Mouse (Mus musculus): ENCODE results near the gene Pde6h.
"Not testable (repeated sequence)": the region's sequence is repeated elsewhere in the genome, so short reads cannot be mapped to it uniquely, and the experiment has no call there.

Pde6h gene

DNA sequence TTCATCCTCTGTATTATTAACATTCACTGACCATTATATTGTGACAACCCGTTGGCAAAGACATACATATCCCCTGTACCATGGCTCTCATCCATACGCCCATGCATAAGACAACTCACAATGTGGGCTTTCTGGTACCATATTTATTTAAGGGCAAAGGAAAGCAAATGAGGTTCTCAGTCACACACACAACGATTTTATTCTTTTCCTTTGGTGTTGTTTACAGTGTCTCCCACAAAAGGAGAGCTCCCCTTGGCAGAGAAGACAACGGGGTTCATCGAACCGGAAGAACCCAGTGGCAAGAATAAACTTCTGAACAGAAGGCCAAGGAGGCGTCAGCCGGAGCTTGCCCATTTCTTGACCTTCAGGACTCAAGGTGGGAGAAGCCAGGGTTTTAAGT lies at the start of gene Pde6h:
Gene Pde6h (plus strand): TSS at position 301 of the 400 bp plus-strand sequence.
- no peak for DNase-seq

- DNase-seq, result no peak
Observed at GRCm38 (mm10) chr6:136874599-136874998, 49.0 kb upstream of the Pde6h start.

DNA sequence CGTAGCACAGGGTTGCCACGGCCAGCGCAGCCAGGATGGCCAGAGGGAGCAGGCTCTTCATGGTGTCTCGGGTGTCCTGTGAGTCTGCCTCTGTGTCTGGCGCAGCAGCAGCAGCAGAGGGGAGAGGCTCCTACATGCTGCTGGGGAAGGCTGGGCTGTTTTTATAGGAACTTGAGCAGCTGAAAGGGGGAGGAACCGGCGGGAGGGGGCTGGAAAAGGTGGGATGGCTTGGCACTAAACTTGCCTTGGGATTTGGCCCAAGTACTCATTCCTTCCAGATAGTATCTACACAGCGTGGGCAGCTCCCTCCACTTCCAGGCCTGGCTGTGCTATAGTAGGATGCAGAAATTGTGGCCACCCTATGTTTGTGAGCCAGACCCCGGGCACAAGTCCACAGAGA lies 48.0 kb upstream of the Pde6h start, which contains the start of gene Mgp:
Gene Mgp (minus strand): TSS at position 154 of the 400 bp plus-strand sequence.
- DNase-seq, result no peak

DNA sequence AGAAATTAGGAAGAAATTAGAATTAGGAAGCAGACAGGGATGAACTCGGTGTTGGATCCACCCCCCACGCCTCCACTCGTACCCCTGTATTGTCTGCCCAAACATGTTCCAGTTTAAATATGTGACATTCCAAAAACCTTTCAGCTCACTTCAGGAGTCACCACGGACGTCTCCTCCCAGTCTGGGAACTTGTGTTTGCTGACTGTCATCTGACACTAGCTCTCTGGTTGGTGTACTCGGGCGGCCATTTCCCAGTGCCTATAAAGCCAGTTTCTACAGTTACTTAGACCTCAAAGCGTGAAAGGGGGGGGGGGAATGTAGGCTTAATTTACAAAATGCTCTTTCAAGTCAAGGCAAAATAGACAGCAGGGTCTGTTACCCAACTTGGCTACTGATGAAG lies 42.0 kb upstream of the Pde6h start:
- no peak for DNase-seq

DNA sequence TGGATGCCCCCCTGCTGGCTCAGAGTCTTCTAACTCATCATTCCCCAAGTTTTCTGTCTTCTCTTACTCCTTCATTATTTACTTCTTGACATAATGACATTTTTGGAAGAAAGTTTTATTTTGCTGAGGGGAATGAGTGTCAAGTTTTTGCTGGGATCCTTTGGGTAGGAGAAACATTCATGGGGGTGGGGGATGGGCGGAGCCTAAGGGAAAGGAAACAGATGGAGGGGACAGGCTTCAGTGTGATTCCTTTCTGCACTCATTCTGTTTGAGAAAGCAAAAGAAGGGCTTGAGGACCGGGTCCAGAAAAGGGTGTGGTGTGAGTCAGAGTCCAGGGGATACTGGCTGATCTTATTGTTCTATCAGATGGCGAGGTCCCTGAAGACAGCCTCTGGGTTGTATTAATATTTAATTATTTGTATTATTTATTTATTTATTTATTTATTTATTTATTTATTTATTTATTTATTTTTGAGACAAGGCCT lies 40.2 kb upstream of the Pde6h start:
- no peak for DNase-seq

DNA sequence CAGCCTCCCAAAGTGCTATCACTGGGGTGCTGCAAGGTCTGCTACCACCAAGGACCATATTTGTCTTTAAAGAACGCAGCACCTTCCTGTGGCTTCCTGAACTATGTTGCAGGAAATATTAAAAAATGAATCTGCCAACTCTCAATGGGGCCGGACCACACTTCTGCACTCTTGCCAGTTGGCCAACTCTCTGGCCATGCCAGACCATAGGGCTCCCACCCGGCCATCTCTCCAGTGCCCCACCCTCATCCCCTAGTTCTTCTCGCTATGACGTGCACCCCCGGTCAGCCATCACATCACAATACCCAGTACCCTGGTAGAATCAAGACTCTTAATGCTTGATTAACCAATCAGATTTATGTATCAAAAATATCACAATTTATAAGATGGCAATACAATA lies 39.7 kb upstream of the Pde6h start:
- no peak for DNase-seq

DNA sequence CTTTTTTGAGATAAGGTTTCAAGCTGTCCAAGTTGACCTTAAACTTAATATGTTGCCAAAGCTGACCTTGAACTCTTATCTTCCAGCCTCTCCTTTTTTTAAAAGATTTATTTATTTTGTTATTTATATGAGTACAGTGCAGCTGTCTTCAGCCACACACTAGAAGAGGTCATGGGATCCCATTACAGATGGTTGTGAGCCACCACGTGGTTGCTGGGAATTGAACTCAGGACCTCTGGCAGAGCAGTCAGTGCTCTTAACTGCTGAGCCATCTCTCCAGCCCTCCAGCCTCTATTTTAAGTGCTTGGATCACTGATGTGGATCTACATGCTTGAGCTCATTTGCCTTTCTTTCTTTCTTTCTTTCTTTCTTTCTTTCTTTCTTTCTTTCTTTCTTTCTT lies 38.9 kb upstream of the Pde6h start:
- DNase-seq, result not testable (repeated sequence)

GRCm38 (mm10) chr6:136887854-136888253 lies 35.8 kb upstream of the Pde6h start:
- DNase-seq, result no peak

DNA sequence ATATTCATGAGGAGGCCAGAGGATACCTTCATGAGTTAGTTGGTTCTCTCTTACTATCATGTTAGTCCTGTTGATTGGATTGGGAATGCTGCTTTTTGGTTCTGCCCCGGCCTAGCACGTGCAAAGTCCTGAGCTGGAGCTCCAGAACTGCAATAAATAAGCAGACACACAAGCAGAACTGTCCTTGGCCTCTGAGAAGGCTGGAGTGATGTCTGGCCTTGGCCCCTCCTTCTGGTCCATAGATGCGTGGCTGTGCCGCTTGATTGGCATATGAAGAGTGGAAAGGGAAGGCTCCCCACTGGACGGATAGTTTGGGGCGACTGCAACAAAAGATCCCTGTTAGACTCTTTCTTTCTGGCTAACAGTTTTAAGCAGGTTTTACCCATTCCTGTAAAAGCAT lies 34.6 kb upstream of the Pde6h start:
- DNase-seq, result no peak

- no peak for DNase-seq
Observed at GRCm38 (mm10) chr6:136889554-136889953, 34.1 kb upstream of the Pde6h start.

GRCm38 (mm10) chr6:136892002-136892401 lies 31.6 kb upstream of the Pde6h start:
- DNase-seq, result no peak

GRCm38 (mm10) chr6:136894532-136895339 lies 28.9 kb upstream of the Pde6h start:
- DNase-seq, result no peak

DNA sequence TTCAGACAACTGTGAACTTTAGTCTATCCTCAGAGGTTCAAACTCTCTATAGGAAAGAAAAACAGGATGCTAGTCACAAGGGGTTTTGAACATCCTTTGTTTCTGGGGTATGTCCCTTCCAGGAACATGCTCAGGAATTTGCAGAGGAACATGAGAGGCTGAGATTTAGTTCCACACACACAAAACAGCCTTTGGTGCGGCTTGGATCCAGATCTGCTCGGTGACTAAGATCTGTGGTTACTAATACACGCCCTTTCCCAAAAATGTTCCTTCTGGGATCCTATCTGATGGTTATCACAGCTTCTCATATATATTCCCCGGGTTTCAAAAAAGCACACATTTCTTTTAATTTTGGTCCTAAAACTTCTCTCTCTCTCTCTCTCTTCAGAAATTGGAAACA lies 25.8 kb upstream of the Pde6h start:
- DNase-seq, result no peak

- no peak for DNase-seq
Observed at GRCm38 (mm10) chr6:136898222-136898621, 25.4 kb upstream of the Pde6h start.

DNA sequence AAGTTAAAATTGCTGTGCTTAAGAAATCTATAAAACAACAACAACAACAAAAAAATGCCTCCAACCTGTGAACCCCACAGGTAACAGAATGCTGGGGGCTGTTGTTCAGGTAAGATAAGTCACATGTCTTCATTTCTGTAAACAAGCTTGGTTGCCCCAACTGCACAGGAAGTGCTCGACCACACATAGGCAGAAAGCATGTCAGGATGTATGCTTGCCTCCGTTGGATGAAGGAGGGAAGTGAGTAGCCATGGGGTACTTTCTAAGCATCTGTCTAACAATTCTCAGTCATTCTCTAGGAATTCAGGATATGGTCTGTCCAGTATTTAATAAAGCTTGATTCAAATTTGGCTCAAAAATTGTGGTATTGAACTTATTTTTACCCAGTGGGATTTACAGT lies 24.7 kb upstream of the Pde6h start:
- no peak for DNase-seq

- no peak for DNase-seq
Observed at GRCm38 (mm10) chr6:136900369-136901009, 23.1 kb upstream of the Pde6h start.

- no peak for DNase-seq
Observed at GRCm38 (mm10) chr6:136901010-136901409, 22.6 kb upstream of the Pde6h start.

DNA sequence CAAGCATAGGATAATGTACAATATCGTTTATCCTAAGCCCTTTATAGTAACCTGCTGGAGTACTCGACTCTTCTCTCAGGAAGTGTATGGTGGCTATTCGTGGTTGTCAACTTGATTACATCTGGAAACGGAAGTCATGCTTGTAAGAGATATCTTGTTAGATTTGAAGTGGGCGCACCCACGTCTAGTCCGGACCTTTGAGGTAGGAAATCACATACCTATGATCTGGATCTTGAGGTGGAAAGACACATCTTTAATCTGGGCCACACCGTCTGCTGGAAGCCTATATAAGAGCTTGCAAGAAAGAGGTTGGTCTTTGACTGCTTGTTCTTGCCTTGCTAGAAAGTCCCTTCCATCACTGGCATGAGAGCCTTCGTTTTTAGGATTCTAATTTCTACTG lies 21.1 kb upstream of the Pde6h start:
- no peak for DNase-seq

DNA sequence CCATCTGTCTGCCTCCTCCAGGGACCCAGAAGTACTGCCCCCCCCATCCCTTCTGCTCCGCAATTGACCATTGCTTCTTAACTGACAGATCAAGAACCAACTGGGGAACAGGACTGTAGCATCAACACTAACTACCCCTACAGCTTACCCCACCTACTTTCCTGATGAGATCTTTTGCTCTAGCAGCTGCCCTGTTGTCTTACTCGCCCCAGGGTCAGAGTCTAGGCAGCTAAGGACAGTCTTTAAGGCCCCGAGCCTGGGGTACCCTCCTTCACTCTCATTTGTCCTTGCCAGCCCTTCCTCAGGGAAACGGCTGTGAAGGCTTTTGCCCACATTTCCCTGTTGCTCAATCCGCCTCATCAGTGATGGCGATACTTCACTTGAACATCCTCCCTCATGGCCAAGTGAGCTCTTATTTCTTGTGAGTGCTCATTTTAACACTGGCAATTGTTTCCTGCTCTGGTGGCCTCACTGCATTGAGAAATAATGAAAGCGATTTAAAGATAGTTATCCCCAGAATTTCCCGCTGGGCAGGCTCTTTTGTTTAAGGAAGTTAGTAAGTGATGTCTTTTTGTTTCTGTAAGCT lies 19.7 kb upstream of the Pde6h start:
- no peak for DNase-seq

DNA sequence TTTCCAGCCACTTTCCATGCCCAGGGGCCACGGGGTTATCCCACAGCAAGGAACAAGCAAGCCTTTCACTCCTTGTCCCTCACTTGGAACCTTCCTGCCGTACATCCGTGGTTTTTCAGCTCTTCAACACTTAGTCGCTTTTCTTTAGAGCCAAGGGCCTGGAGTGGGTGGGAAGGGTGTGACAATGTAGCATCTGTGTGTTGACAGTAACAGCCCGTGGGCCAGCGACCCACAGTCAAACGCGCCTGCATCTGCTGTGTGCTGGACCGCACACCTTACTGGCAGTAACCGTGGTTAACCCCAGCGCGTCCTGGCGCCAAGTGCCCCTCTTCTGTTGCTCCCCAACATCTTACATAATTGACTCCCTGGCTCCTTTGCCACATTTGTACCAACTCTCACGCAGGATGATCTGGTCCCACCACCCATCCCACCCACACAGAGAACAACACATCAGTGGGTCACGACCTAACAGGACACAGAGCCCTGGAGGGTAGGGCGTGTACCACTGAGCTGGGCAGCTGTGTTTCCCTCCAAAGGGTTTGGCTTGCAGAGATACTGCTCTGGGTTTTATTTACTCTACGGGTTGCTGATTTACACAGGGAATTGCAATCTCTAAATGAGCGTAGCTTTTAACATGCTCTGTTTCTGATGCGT lies 17.2 kb upstream of the Pde6h start:
- DNase-seq, result no peak

- no peak for DNase-seq
Observed at GRCm38 (mm10) chr6:136906937-136907293, 16.7 kb upstream of the Pde6h start.

- no peak for DNase-seq
Observed at GRCm38 (mm10) chr6:136910247-136910890, 13.3 kb upstream of the Pde6h start.

DNA sequence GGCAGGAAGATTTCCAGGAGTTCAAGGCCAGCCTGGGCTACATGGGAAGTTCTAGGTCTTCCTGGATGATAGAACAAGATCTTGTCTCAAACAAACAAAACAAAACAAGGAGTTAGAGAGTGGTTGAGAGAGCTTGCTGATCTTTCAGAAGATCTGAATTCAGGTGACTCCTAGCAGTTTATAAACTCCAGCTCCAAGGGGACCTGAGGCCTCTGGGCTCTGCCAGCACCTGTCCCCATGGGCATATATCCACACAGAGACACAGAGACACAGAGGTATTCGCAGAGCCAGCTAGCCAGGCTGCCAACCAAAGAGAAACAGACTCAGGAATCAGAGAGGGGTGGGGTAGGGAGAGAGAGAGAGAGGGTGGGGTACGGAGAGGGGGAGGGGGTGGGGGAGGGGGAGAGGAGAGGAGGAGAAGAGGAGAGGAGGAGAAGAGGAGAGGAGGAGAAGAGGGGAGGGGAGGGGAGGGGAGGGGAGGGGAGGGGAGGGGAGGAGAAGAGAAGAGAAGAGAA lies 10.8 kb upstream of the Pde6h start:
- no peak for DNase-seq

Data from cerebellum, postnatal 25 days (tissue).